Mouse (Mus musculus) macrophage (primary cell): ENCODE measurements around the gene Rbm4b. TPM values are rescaled to one million over a fixed set of nuclear protein-coding genes. Genes with fewer than 3 reads are reported as not detected.
A peak's percentile ranks its signal among the peaks of the same experiment; 100 is the strongest.

Source experiments
- H3K27ac ChIP-seq: fragments of 350-480 bp; formaldehyde crosslinking; 2 replicates; pipeline ENCODE4 v1.9.0; 2021
- H3K36me3 ChIP-seq: fragments of 350-480 bp; formaldehyde crosslinking; 2 replicates; pipeline ENCODE4 v1.9.0; 2021; ENCODE audit errors: inconsistent target
- H3K4me3 ChIP-seq: fragments of 350-480 bp; formaldehyde crosslinking; 2 replicates; pipeline ENCODE4 v1.9.0; 2021; ENCODE audit errors: inconsistent target
- H3K79me2 ChIP-seq: fragments of 350-480 bp; formaldehyde crosslinking; 2 replicates; pipeline ENCODE4 v1.9.0; 2021; ENCODE audit errors: inconsistent target
- WGBS: methylation state at CpG from one replicate; pipeline ENCODE4 v1.1.7; 2026; ENCODE audit warnings: inconsistent platforms; ENCODE audit not compliant: missing documents; 5-methylcytosine and 5-hydroxymethylcytosine counted together
- polyA plus RNA-seq: library from polyadenylated mRNA; stranded (reverse); fragments of 250-400 nt; gene quantifications from 3 replicates; pipeline ENCODE4 v1.2.4, GENCODE M21; 2018; ENCODE audit warnings: inconsistent platforms

Rbm4b gene
- polyA plus RNA-seq, 1 experiment from 2014 or later, result 5.4 TPM

- Histone ChIP-seq H3K27ac (no peak overlapping the region), H3K4me3 (no peak overlapping the region), H3K79me2 (no peaks in the 10 kb centered on the region), H3K36me3 (no peaks in the 10 kb centered on the region)
- 93% methylated on average over 3 of the region's 3 CpGs for WGBS
These were observed 23.2 kb upstream of the Rbm4b start for GRCm38 (mm10) chr19:4733052-4733451.

GRCm38 (mm10) chr19:4737866-4738265 is 18.4 kb upstream of the Rbm4b start:
- Histone ChIP-seq H3K79me2 (no peaks in the 10 kb centered on the region), H3K27ac (no peak overlapping the region), H3K36me3 (no peaks in the 10 kb centered on the region), H3K4me3 (no peak overlapping the region)
- 88% methylated on average over 10 of the region's 13 CpGs for WGBS

- Histone ChIP-seq H3K4me3 (no peak overlapping the region), H3K79me2 (no peaks in the 10 kb centered on the region), H3K27ac (no peak overlapping the region), H3K36me3 (no peaks in the 10 kb centered on the region)
- 91% methylated on average over 11 of the region's 11 CpGs for WGBS
These were observed 17.2 kb upstream of the Rbm4b start for GRCm38 (mm10) chr19:4739053-4739452.

- Histone ChIP-seq H3K36me3 (no peaks in the 10 kb centered on the region), H3K27ac (no peak overlapping the region), H3K4me3 (no peak overlapping the region), H3K79me2 (no peaks in the 10 kb centered on the region)
- whole genome bisulfite sequencing, result 92% methylated on average over 5 of the region's 5 CpGs
These were observed 16.5 kb upstream of the Rbm4b start for GRCm38 (mm10) chr19:4739762-4740161.

GRCm38 (mm10) chr19:4741482-4741881 is 14.8 kb upstream of the Rbm4b start:
- no peak overlapping the region for H3K27ac ChIP-seq
- H3K4me3 ChIP-seq, result no peak overlapping the region
- H3K36me3 ChIP-seq, result no peaks in the 10 kb centered on the region
- 81% methylated on average over 10 of the region's 10 CpGs for WGBS
- H3K79me2 ChIP-seq, result no peaks in the 10 kb centered on the region

- H3K36me3 ChIP-seq, result no peaks in the 10 kb centered on the region
- H3K27ac ChIP-seq, result no peak overlapping the region
- no peaks in the 10 kb centered on the region for H3K79me2 ChIP-seq
- WGBS, result 97% methylated on average over 6 of the region's 6 CpGs
- no peak overlapping the region for H3K4me3 ChIP-seq
These were observed 14.1 kb upstream of the Rbm4b start for GRCm38 (mm10) chr19:4742229-4742628.

- Histone ChIP-seq H3K27ac (no peak overlapping the region), H3K79me2 (no peaks in the 10 kb centered on the region), H3K4me3 (no peak overlapping the region), H3K36me3 (no peaks in the 10 kb centered on the region)
- 43% methylated on average over 5 of the region's 5 CpGs for WGBS
These were observed 12.8 kb upstream of the Rbm4b start for GRCm38 (mm10) chr19:4743524-4743923.

- Histone ChIP-seq H3K79me2 (no peaks in the 10 kb centered on the region), H3K27ac (no peak overlapping the region), H3K36me3 (no peaks in the 10 kb centered on the region), H3K4me3 (no peak overlapping the region)
- WGBS, result 81% methylated on average over 14 of the region's 14 CpGs
These were observed 12.3 kb upstream of the Rbm4b start for GRCm38 (mm10) chr19:4744026-4744425.

GRCm38 (mm10) chr19:4745057-4745456 is 11.2 kb upstream of the Rbm4b start:
- Histone ChIP-seq H3K4me3 (no peak overlapping the region), H3K79me2 (no peaks in the 10 kb centered on the region), H3K27ac (no peak overlapping the region), H3K36me3 (no peaks in the 10 kb centered on the region)
- 86% methylated on average over 9 of the region's 9 CpGs for WGBS

- no peak overlapping the region for H3K27ac ChIP-seq
- H3K79me2 ChIP-seq, result no peaks in the 10 kb centered on the region
- no peaks in the 10 kb centered on the region for H3K36me3 ChIP-seq
- H3K4me3 ChIP-seq, result no peak overlapping the region
- 94% methylated on average over 10 of the region's 10 CpGs for WGBS
These were observed 10.6 kb upstream of the Rbm4b start for GRCm38 (mm10) chr19:4745681-4746080.

- H3K4me3 ChIP-seq, result no peak overlapping the region
- WGBS, result 87% methylated on average over 14 of the region's 14 CpGs
- no peak overlapping the region for H3K27ac ChIP-seq
- no peaks in the 10 kb centered on the region for H3K79me2 ChIP-seq
- no peaks in the 10 kb centered on the region for H3K36me3 ChIP-seq
These were observed 9.7 kb upstream of the Rbm4b start for GRCm38 (mm10) chr19:4746611-4747010.

GRCm38 (mm10) chr19:4747631-4748312 is 8.5 kb upstream of the Rbm4b start:
- Histone ChIP-seq H3K27ac (no peak overlapping the region), H3K79me2 (no peaks in the 10 kb centered on the region), H3K4me3 (no peak overlapping the region), H3K36me3 (no peaks in the 10 kb centered on the region)
- WGBS, result 97% methylated on average over 8 of the region's 9 CpGs

- whole genome bisulfite sequencing, result 90% methylated on average over 10 of the region's 10 CpGs
These were observed 7.8 kb upstream of the Rbm4b start for GRCm38 (mm10) chr19:4748493-4748892.

GRCm38 (mm10) chr19:4749975-4750374 is 6.3 kb upstream of the Rbm4b start:
- 86% methylated on average over 6 of the region's 6 CpGs for WGBS

More at GRCm38 (mm10) chr19:4748493-4748892, 7.8 kb upstream of the Rbm4b start:
- Histone ChIP-seq H3K27ac (no peak overlapping the region), H3K36me3 (no peaks in the 10 kb centered on the region), H3K4me3 (no peak overlapping the region), H3K79me2 (no peaks in the 10 kb centered on the region)

GRCm38 (mm10) chr19:4755565-4756192 is 618 bp upstream of the Rbm4b start:
- WGBS, result under 1% methylated on average over 10 of the region's 10 CpGs
- H3K79me2 ChIP-seq, result peaks cover 24% of the 10 kb centered on the region; the same call in 1 of the 2 replicates

More at GRCm38 (mm10) chr19:4749975-4750374, 6.3 kb upstream of the Rbm4b start:
- no peak overlapping the region for H3K4me3 ChIP-seq
- no peaks in the 10 kb centered on the region for H3K79me2 ChIP-seq
- H3K36me3 ChIP-seq, result no peaks in the 10 kb centered on the region
- H3K27ac ChIP-seq, result no peak overlapping the region

More at GRCm38 (mm10) chr19:4755565-4756192, 618 bp upstream of the Rbm4b start:
- Histone ChIP-seq H3K4me3 (peak overlapping the region; percentile 50), H3K27ac (peak overlapping the region; percentile 19; the same call in 1 of the 2 replicates), H3K36me3 (no peaks in the 10 kb centered on the region)
